Mouse (Mus musculus) heart, adult 9 months (tissue): ENCODE measurements at regions not wholly inside any gene's neighbourhood (a gene's known extent, or its start where the extent isn't known, plus 50 kb on each side); places are given as distances from the start of the nearest gene placed in this dataset.
A peak's percentile ranks its signal among the peaks of the same experiment; 100 is the strongest.

Experiments
- DNase-seq, 2 experiments: peaks; one replicate each; pipeline ENCODE4 v3.0.0; 2022; ENCODE audit warnings: low spot score in 2 of 2

- no peak for DNase-seq
Measured at GRCm38 (mm10) chr3:143710805-143711469, 494.1 kb downstream of the Lmo4 start.

GRCm38 (mm10) chr3:143706679-143707078 lies 498.3 kb downstream of the Lmo4 start:
- DNase-seq: no peak

GRCm38 (mm10) chr3:143694817-143695216 lies 510.2 kb downstream of the Lmo4 start:
- no peak for DNase-seq

- DNase-seq: no peak
Measured at GRCm38 (mm10) chr3:143685742-143686141, 519.3 kb downstream of the Lmo4 start.

GRCm38 (mm10) chr3:143678186-143678585 lies 526.8 kb downstream of the Lmo4 start:
- no peak for DNase-seq

GRCm38 (mm10) chr3:143674855-143675254 lies 530.2 kb downstream of the Lmo4 start:
- DNase-seq: no peak

- peak in 1 of 2 experiments; percentile 1 for DNase-seq
Measured at GRCm38 (mm10) chr3:143674446-143674845, 530.6 kb downstream of the Lmo4 start.

- no peak for DNase-seq
Measured at GRCm38 (mm10) chr3:143662041-143662685, 542.9 kb downstream of the Lmo4 start.

- DNase-seq: no peak
Measured at GRCm38 (mm10) chr3:143659421-143659978, 545.5 kb downstream of the Lmo4 start.

GRCm38 (mm10) chr3:143647237-143647636 lies 557.8 kb downstream of the Lmo4 start:
- no peak for DNase-seq

GRCm38 (mm10) chr3:143646836-143647235 lies 558.2 kb downstream of the Lmo4 start:
- peak in 1 of 2 experiments; percentile 20 for DNase-seq

GRCm38 (mm10) chr3:143633036-143633435 lies 572.0 kb downstream of the Lmo4 start:
- no peak for DNase-seq

GRCm38 (mm10) chr3:143631183-143631582 lies 573.8 kb downstream of the Lmo4 start:
- peak; percentile 14 to 36 for DNase-seq

- DNase-seq: no peak
Measured at GRCm38 (mm10) chr3:143624906-143625305, 580.1 kb downstream of the Lmo4 start.

GRCm38 (mm10) chr3:143622275-143622674 lies 582.7 kb downstream of the Lmo4 start:
- DNase-seq: no peak

GRCm38 (mm10) chr3:143619125-143619524 lies 585.9 kb downstream of the Lmo4 start:
- no peak for DNase-seq

- DNase-seq: no peak
Measured at GRCm38 (mm10) chr3:143614895-143615294, 590.1 kb downstream of the Lmo4 start.

- DNase-seq: no peak
Measured at GRCm38 (mm10) chr3:143614004-143614403, 591.0 kb downstream of the Lmo4 start.

- no peak for DNase-seq
Measured at GRCm38 (mm10) chr3:143609673-143610072, 595.3 kb downstream of the Lmo4 start.

GRCm38 (mm10) chr3:143599120-143599519 lies 605.9 kb downstream of the Lmo4 start:
- DNase-seq: peak in 1 of 2 experiments; percentile 26

- DNase-seq: no peak
Measured at GRCm38 (mm10) chr3:143596949-143597593, 607.9 kb downstream of the Lmo4 start.

GRCm38 (mm10) chr3:143596011-143596683 lies 608.9 kb downstream of the Lmo4 start:
- DNase-seq: no peak
